Mouse (Mus musculus): Measurements from ENCODE around the gene Gm20821.
"Not testable (repeated sequence)": the region's sequence is repeated elsewhere in the genome, so short reads cannot be mapped to it uniquely, and the experiment has no call there.

Gm20821 gene

GRCm38 (mm10) chrY:9781504-9781903 lies at the start of gene Gm20821:
Gm20821 (plus strand) TSS chrY:9781804.
- DNase-seq (ENCODE audit: extremely low read depth, insufficient read length, low spot score), result not testable (repeated sequence)

All from 3134 (cell line).